Mouse (Mus musculus) spleen, postnatal 10 days (tissue): ENCODE results near the gene Creb5.

Experiments
- DNase-seq, 2 experiments: peaks; one replicate each; pipeline ENCODE4 v3.0.0; 2021 to 2022; ENCODE audit warnings: low spot score in 2 of 2

The Creb5 gene

GRCm38 (mm10) chr6:53593603-53594002 is 306.5 kb downstream of the Creb5 start:
- DNase-seq, result no peak

DNA sequence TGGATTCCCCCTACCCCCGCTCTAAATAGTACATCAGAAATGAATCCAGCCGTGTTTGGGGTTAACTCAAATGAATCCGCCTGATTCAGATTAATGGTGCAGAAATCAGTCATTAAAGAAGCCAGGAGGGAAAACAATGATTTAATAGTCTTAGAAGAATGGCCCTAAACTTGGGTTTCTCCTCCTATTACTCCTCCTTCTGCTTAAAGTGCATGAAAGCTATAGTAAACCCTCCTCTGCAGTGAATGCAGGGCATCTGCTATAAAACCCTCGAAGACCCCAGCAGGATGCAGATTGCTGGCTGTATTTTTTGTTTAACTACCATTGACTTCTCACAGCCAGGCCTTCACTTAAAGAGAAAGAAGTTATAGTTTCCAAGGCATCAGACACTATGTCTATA is 307.2 kb downstream of the Creb5 start:
- no peak for DNase-seq

DNA sequence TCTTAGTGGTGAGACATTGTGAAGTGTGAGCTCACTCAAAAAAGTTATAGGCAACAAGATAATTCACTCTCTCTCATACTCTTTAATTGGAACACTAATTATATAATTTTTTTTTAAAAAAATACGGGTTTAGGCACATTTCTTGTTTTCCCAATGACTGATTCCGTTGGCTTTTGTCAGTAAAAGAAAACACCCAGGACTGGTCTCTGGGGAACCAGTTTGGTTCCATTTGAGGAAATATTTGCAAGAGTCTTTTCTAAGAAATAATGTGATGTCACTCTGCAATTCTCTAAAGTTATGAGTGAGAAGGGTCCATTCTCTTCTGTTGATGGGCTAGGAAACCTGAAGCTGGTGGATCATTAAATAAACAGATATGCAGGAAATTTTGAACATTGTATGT is 309.3 kb downstream of the Creb5 start:
- DNase-seq, result no peak

GRCm38 (mm10) chr6:53603041-53603440 is 316.0 kb downstream of the Creb5 start:
- no peak for DNase-seq

- DNase-seq, result no peak
Measured at GRCm38 (mm10) chr6:53603695-53604094, 316.6 kb downstream of the Creb5 start.

DNA sequence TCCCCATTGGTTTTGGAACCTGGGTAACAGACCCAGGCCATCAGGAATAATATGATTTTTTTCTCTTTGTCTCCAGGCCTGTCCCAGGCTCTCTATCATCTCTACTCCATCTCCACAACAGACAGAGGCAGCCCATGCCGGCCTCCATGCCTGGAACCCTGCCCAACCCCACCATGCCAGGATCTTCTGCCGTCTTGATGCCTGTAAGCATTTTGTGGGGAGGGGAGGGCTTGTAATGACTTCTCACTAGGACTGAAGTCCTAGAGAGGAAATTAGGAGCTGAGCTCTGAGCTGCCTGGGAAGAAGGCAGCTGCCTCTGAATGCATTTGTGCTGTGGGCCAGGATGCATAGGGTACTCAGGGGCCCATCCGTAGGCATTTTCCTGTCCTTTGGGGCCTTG is 317.3 kb downstream of the Creb5 start:
- no peak for DNase-seq

- DNase-seq, result no peak
Measured at GRCm38 (mm10) chr6:53605184-53605583, 318.1 kb downstream of the Creb5 start.

- no peak for DNase-seq
Measured at GRCm38 (mm10) chr6:53611451-53611945, 324.4 kb downstream of the Creb5 start.

DNA sequence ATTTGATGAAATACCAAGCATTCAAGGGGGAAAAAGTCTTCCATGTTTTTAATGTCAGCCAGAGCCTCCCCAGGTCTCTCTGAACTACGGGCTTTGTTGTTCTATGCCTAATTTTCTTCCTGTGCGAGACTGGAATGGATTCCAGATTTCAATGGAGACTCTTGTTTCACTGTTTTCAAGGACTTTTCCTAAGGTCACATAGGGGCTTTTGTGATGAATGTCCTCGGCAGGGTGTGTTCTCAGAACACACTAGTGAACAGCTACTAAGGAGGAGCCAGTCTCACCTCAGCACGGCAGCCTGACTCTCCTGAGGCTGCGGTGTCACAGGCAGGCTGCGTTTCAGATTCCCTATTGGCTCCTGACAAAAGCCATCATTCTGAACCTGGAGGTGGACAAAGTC is 325.6 kb downstream of the Creb5 start:
- DNase-seq, result no peak

GRCm38 (mm10) chr6:53615440-53616211 is 328.6 kb downstream of the Creb5 start:
- no peak for DNase-seq

DNA sequence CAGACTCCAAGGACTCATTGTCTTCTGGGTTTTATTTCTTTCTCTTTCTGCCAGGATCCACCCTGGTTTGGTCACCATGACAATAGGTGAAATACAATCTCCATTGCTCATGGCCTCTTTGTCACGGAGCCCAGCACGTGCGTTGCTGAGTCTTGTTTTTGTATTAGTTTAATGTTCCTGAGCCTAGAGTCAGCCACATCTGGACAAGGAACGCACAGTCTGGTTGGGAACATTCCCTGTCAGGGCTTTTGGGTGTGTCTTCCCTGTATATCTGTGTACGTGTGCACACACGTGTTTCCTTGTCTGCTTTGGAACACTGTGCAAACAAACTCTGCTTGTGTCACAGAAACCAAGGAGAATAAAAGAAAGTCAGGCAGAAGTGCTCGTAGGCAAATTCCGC is 331.1 kb downstream of the Creb5 start:
- no peak for DNase-seq

DNA sequence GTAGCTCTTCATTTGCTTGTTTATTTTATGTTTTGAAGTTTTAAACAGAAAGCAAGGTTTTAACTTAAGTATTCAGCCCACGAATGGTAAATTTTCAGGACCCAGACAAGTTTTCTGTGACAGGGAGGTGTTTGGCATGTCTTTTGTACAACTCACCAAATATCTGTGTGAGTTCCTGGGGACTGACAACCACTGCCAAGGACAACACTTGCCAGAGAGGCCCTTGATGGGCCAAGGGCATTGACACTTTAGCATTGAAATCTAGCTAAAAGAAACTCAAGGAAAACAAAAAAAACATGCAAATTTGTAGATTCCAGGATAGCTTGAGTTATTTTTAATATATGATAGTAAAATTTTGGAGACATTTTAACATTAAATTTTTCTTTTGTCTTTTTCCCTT is 332.6 kb downstream of the Creb5 start:
- no peak for DNase-seq

DNA sequence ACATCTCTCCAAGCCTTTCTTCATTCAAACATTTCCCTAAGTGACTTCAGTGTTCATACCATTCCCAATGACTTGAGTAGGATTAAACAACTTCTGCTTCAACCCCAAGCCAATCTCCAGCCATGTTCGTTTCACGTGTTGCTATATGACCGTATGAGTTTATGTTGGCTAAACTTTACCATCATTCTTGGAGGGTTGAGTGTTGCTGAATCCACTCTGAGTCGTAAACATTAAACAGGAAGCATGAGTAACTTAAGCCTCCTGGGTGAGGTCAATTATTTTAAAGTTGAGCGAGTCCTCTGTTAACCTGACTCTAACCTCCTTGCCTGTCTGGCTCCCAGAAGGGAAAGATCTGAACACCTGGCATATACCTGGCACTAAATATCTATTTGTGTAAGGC is 334.2 kb downstream of the Creb5 start:
- no peak for DNase-seq

DNA sequence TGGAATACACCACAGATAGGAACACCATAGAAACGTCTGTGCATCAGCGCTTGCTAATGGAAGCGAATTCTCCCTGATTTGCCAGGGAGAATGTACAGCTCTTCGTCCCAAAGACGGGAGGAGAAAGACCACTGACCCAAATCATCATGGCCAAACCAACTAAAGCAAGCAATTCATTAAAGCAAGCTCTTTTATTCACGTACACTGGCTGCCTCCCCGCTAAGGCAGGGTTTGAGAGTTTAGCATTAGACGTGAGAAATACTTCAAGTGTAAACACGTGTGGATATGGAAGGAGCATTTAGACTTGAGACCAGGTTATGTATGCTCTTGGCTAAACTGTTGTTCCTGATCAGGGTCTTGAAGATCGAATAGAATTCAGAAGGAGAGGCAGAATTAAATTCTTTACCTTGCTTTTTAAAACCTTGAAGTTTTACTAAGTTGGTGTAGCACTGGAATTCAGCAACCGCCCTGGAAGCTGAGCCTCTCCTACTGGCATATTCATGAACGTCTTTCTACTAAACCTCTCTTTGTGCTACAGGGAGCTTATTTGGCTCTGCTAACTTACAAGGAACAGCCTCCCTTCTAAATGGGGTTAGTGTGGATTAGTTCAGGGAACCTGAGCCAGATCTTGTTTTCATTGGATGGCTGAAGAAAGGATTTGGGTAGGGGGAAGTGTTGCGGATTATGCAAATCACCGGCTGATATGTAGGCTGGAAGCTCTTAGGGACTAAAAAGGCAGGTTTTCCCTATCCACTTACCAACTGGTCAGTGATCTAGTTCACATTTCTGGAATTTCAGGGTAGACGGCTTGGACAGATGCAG is 337.6 kb downstream of the Creb5 start:
- no peak for DNase-seq

- DNase-seq, result no peak
Measured at GRCm38 (mm10) chr6:53626044-53626443, 339.0 kb downstream of the Creb5 start.

DNA sequence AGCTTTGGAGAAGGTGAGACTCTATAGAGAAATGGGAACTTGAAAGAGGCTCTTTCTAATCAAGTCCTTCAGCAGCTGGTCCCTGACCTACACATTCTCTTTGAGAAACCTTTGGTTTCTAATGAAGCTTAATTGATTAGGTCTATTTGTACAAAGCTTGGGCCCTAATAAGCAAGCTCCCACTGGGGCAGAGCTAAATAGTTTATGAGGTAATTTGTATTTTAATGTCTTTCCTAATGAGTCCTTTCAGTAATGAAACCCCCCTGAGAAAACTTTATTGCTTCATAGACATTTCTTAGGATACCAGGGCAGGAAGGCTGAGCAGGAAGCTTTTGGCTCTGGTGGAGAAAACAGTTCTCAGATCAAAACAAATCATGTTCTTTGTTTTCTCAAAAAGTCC is 341.6 kb downstream of the Creb5 start:
- DNase-seq, result no peak

DNA sequence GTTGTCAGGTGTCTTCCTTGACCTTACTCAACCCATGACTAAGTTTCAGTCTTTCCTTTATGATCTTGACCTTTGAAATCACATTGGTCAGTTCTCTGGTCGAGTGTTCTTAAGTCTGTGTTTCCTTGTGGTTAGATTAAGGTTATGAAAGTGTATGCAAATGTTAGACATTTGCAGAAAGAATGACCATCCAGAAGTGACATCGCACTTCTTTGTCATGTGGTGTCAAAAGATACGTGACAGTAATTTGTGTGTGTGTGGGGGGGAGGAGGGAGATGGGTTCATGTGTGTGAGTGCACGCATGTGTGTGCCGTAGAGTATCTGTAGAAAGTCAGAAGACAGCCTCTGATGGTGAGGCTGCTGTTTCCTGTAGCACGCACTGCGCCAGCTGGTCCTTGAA is 348.4 kb downstream of the Creb5 start:
- no peak for DNase-seq

- DNase-seq, result no peak
Measured at GRCm38 (mm10) chr6:53637356-53638351, 350.6 kb downstream of the Creb5 start.

DNA sequence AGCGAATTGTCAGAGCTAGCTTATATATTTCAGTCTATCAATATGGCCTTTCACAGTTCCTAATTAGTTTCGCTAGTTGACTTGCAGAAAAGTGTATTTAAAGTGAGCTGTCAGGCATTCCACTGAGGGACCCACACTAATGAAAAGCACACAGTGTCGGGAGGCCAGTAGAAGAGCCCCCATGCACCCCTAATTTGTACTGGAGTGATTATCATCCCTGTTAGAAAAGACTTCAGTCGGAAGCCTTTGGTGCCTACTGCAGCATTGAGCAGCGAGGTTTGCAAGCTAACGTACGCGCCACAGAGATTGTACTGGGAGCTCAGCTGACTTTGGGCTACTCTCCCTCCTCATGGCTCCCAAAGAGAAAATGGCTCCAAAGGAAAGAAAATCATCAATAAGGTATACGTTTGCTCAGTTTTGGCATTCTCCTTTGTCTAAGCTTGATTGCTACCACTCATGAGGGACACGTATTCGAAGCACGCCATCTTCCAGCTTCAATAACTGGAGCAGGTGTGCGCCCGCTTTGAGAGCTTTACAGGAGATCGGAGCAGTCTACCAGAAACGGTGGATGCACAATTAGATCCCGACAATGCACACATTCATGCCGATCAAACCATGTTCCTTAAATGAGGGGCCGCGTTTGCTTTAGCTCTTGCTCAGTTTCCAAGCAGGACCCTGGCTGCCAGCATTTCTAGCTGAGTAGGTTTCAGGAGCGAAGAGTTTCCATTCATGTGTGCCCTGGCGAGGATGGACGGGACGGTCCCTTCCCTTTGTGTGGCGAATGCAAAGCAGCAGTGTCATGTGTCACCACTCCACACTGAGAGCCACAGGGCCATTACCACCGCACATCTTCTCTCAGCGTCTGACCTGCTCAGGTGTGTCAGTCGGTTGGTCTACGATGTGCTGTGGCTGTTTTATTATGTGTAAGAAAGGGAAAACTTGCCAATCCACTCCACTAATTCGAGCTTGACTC is 354.8 kb downstream of the Creb5 start:
- DNase-seq, result no peak

GRCm38 (mm10) chr6:53642826-53643356 is 355.8 kb downstream of the Creb5 start:
- DNase-seq, result no peak
